Mouse (Mus musculus): ENCODE measurements around the gene Wipi1.

Gene Wipi1

DNA sequence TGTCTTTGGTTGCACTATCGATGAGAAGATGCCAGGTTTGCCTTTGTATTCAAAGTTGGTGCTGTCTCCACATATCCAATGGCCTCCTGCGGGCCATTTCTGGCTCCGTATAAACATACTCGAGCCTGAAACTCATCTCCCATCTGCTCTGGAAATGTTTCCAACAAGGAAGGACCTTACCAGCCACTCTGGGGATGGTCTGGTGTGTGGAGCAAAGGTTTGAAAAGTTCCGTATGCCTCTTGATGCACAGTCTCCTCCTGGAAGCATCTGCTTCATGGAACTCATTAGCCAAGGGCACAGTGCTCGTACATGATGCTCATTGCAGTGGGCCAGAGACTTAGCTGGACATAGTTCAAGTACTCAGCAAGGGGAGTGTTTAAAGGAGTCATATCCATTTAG lies 75.8 kb downstream of the Wipi1 start:
- DNase-seq = no peak

GRCm38 (mm10) chr11:109530030-109530429 lies 81.7 kb downstream of the Wipi1 start:
- DNase-seq = no peak

DNA sequence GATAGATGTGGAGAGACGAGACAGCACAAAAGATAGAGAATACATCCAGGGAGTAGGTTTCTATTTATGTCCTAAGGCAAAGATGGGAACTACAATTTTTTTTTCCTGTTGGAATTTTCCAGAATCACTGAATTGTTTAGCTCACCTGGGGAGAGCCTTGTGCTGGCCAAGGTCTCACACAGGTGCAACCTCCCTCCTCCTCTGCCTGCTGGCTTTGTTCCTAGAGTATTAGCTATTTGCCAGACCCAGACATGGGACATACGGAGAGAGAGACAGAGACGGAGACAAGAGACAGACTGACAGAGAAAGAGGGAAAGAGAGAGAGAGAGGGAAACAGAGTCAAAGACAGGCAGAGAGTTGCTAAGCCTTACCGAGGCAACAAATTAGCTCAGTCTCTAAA lies 86.2 kb downstream of the Wipi1 start:
- DNase-seq = no peak

DNA sequence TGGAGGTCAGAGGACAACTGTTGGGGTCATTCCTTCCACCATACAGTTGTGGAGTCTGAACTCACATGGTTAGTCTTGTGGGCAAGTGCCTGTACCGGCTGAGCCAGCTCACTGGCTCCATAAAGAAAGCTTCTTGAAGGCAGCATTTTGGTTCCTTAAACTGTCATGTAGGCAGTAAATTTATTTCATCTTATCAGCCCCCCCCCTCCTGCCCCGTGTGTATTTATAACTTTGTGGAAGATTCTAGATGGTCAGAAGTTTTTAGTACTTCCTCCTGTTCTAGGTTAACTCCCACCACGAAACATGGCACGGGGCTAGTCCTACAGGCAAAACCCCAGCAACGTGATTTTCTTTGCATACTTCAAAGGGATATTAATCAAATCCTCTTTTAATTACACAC lies 86.9 kb downstream of the Wipi1 start:
- DNase-seq = no peak
